Mouse (Mus musculus): ENCODE measurements around the gene Prkn. TPM values are rescaled to one million over a fixed set of nuclear protein-coding genes. Genes with fewer than 3 reads are reported as not detected.

Prkn gene
- total and polyA plus RNA-seq, 3 experiments = 0.39 to 0.50 TPM; not detected in 1

- TF ChIP-seq NRF1 (IDR thresholded peaks at IDR 0.05; ENCODE audit: insufficient read depth, low read depth, low read length, poor library complexity, severe bottlenecking) (peak; percentile 35; the same call in 1 of the 2 replicates), UBTF (IDR thresholded peaks at IDR 0.05; ENCODE audit: borderline replicate concordance, insufficient read depth, low read depth, low read length) (no peak), CHD1 (IDR thresholded peaks at IDR 0.05; ENCODE audit: low read depth, low read length) (no peak)
Observed at GRCm38 (mm10) chr17:11863017-11863416, 1022.8 kb downstream of the Prkn start (continued).

DNA sequence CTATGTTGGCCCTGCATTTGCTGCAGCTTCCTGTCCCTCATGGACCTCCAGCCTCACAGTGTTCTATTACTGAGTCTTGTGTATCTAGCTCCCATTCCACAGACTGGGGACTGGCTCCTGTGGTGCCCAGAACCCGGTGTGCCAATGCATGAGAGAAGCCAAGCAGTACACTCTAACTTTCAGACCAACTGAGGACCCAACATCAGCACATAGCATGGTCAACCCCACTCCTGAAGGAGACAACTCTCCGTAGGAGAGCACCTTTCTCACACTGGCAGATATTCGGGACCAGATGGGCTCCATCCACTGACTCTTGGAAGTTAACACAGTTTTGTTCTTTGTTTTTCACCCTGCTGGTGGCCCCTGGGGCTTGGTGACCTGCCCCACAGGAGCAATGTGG lies 1026.0 kb downstream of the Prkn start:
- no peaks in the 10 kb centered on the region for H3K27me3 ChIP-seq (ENCODE audit: control insufficient read depth in 1 of 2, insufficient read depth in 2 of 2, low read length in 2 of 2)
- peaks cover 0 to 5% of the 10 kb centered on the region in 2 experiments; a peak in 2 of 4 replicates for H3K4me1 ChIP-seq (ENCODE audit: control insufficient read depth in 1 of 2, insufficient read depth in 2 of 2, low read length in 2 of 2)
- no peak for DNase-seq (ENCODE audit: low read depth, low spot score)
- no peak overlapping the region for H3K9ac ChIP-seq (ENCODE audit: control insufficient read depth, low read depth, low read length, poor library complexity, severe bottlenecking)
- no peaks in the 10 kb centered on the region for H3K36me3 ChIP-seq (ENCODE audit: control insufficient read depth in 1 of 2, insufficient read depth in 2 of 2, low read length in 2 of 2)
- no peak overlapping the region for H3K27ac ChIP-seq (ENCODE audit: control insufficient read depth, low read depth, low read length)
- no peaks in the 10 kb centered on the region for H3K9me3 ChIP-seq (replicated peaks; ENCODE audit: insufficient read depth, low read length)
- H3K4me3 ChIP-seq (ENCODE audit: control insufficient read depth in 1 of 2, insufficient read depth in 1 of 2, low read depth in 2 of 2, low read length in 2 of 2) = no peak overlapping the region
- TF ChIP-seq TAL1 (IDR thresholded peaks at IDR 0.05; ENCODE audit: low read length) = no peak
- no peak for TF ChIP-seq GATA1 (IDR thresholded peaks at IDR 0.05; ENCODE audit: low read depth, low read length)
- TF ChIP-seq ZKSCAN1 (IDR thresholded peaks at IDR 0.05; ENCODE audit: low read depth, low read length) = no peak
- no peak for TF ChIP-seq POLR2AphosphoS2 (IDR thresholded peaks at IDR 0.05; ENCODE audit: low read length)
- TF ChIP-seq UBTF (IDR thresholded peaks at IDR 0.05; ENCODE audit: borderline replicate concordance, insufficient read depth, low read depth, low read length) = no peak
- no peak for TF ChIP-seq MYC (IDR thresholded peaks at IDR 0.05; ENCODE audit: low read depth, low read length)
- H3K79me2 ChIP-seq (ENCODE audit: control insufficient read depth, insufficient read depth, low read length, poor library complexity) = no peaks in the 10 kb centered on the region

GRCm38 (mm10) chr17:11867334-11868095 lies 1027.3 kb downstream of the Prkn start:
- no peaks in the 10 kb centered on the region for H3K79me2 ChIP-seq (ENCODE audit: control insufficient read depth, insufficient read depth, low read length, poor library complexity)
- H3K27me3 ChIP-seq (ENCODE audit: control insufficient read depth in 1 of 2, insufficient read depth in 2 of 2, low read length in 2 of 2) = no peaks in the 10 kb centered on the region
- no peaks in the 10 kb centered on the region for H3K36me3 ChIP-seq (ENCODE audit: control insufficient read depth in 1 of 2, insufficient read depth in 2 of 2, low read length in 2 of 2)
- no peak overlapping the region for H3K27ac ChIP-seq (ENCODE audit: control insufficient read depth, low read depth, low read length)
- no peak overlapping the region for H3K9ac ChIP-seq (ENCODE audit: control insufficient read depth, low read depth, low read length, poor library complexity, severe bottlenecking)
- no peaks in the 10 kb centered on the region for H3K9me3 ChIP-seq (replicated peaks; ENCODE audit: insufficient read depth, low read length)
- H3K4me1 ChIP-seq (ENCODE audit: control insufficient read depth in 1 of 2, insufficient read depth in 2 of 2, low read length in 2 of 2) = peaks cover 0 to 2% of the 10 kb centered on the region in 2 experiments; a peak in 2 of 4 replicates
- no peak for DNase-seq (ENCODE audit: low read depth, low spot score)
- no peak for TF ChIP-seq MAZ (IDR thresholded peaks at IDR 0.05; ENCODE audit: low read depth, low read length)
- TF ChIP-seq ZMIZ1 (IDR thresholded peaks at IDR 0.05; ENCODE audit: low read depth, low read length) = no peak
- no peak overlapping the region for H3K4me3 ChIP-seq (ENCODE audit: control insufficient read depth in 1 of 2, insufficient read depth in 1 of 2, low read depth in 2 of 2, low read length in 2 of 2)

DNA sequence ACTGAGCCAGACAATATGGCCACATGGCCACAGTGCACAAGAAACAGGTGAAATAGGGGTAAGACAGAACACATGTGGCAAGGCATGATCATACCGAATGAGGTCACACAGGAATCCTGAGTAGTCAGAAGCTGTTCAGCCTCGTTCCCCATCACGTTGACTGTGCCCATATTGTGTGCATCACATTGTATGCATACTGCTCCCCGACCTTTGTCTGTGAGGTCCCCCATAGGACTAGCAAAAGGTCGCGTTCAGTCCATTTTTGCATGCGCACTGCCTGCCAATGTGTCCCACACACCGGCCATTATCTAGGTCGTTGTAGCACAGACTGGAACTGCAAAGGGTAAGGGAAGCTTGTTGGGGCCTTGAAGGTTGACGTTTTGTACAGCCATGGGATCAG lies 1030.4 kb downstream of the Prkn start:
- H3K36me3 ChIP-seq (ENCODE audit: control insufficient read depth in 1 of 2, insufficient read depth in 2 of 2, low read length in 2 of 2) = no peaks in the 10 kb centered on the region
- no peak for DNase-seq (ENCODE audit: low read depth, low spot score)
- no peak overlapping the region for H3K4me3 ChIP-seq (ENCODE audit: control insufficient read depth in 1 of 2, insufficient read depth in 1 of 2, low read depth in 2 of 2, low read length in 2 of 2)
- H3K4me1 ChIP-seq (ENCODE audit: control insufficient read depth in 1 of 2, insufficient read depth in 2 of 2, low read length in 2 of 2) = no peaks in the 10 kb centered on the region
- H3K9me3 ChIP-seq (replicated peaks; ENCODE audit: insufficient read depth, low read length) = no peaks in the 10 kb centered on the region
- H3K27me3 ChIP-seq (ENCODE audit: control insufficient read depth in 1 of 2, insufficient read depth in 2 of 2, low read length in 2 of 2) = no peaks in the 10 kb centered on the region
- H3K27ac ChIP-seq (ENCODE audit: control insufficient read depth, low read depth, low read length) = no peak overlapping the region
- H3K79me2 ChIP-seq (ENCODE audit: control insufficient read depth, insufficient read depth, low read length, poor library complexity) = no peaks in the 10 kb centered on the region
- TF ChIP-seq NRF1 (IDR thresholded peaks at IDR 0.05; ENCODE audit: insufficient read depth, low read depth, low read length, poor library complexity, severe bottlenecking) = no peak
- no peak overlapping the region for H3K9ac ChIP-seq (ENCODE audit: control insufficient read depth, low read depth, low read length, poor library complexity, severe bottlenecking)

Data from MEL (cell line).